Mouse (Mus musculus) cortical plate, adult 2 months (tissue): ENCODE data around the gene Lrrn2.

ENCODE experiments used
- CTCF ChIP-seq: fragments of 200-500 bp; IDR thresholded peaks from 2 replicates; pipeline ENCODE4 v1.5.1; 2011; ENCODE audit warnings: mild to moderate bottlenecking, control low read depth, low read length; ENCODE audit not compliant: insufficient read depth; ENCODE audit errors: extremely low read depth
- POLR2A ChIP-seq: fragments of 200-500 bp; IDR thresholded peaks from 2 replicates; pipeline ENCODE4 v1.6.1; 2011; ENCODE audit warnings: mild to moderate bottlenecking, low read length, control low read depth; ENCODE audit not compliant: insufficient read depth; ENCODE audit errors: extremely low read depth

- TF ChIP-seq CTCF (no peak), POLR2A (no peak)
These were observed 76.7 kb downstream of the Lrrn2 start for GRCm38 (mm10) chr1:132956809-132957208.
